Mouse (Mus musculus) left cerebral cortex, adult 8-10 months (tissue): ENCODE data around the gene Dis3l2. TPM values are rescaled to one million over a fixed set of nuclear protein-coding genes. Genes with fewer than 3 reads are reported as not detected.
A peak's percentile ranks its signal among the peaks of the same experiment; 100 is the strongest.

ENCODE experiments used
- DNase-seq, 2 experiments: peaks; one replicate each; pipeline ENCODE4 v3.0.0; 2022; ENCODE audit warnings: low spot score in 2 of 2
- total RNA-seq, 4 experiments: library from RNA; stranded (reverse); gene quantifications; 2 replicates each; pipeline ENCODE4 v1.2.4; 2022

Dis3l2 gene
- total RNA-seq, 4 experiments from 2014 or later, result 29.1 to 32.8 (median 31.0) TPM

- no peak for DNase-seq
These were observed 212.9 kb downstream of the Dis3l2 start for GRCm38 (mm10) chr1:86916355-86916984.

GRCm38 (mm10) chr1:86925776-86926175, 222.2 kb downstream of the Dis3l2 start:
- no peak for DNase-seq

- peak in 1 of 2 experiments; percentile 74 for DNase-seq
These were observed 228.2 kb downstream of the Dis3l2 start for GRCm38 (mm10) chr1:86931606-86932379.

- no peak for DNase-seq
These were observed 229.2 kb downstream of the Dis3l2 start for GRCm38 (mm10) chr1:86932810-86933209.

- no peak for DNase-seq
These were observed 230.0 kb downstream of the Dis3l2 start for GRCm38 (mm10) chr1:86933656-86934055.

GRCm38 (mm10) chr1:86951501-86952205, 248.0 kb downstream of the Dis3l2 start:
- no peak for DNase-seq

GRCm38 (mm10) chr1:86955801-86956200, 252.2 kb downstream of the Dis3l2 start:
- no peak for DNase-seq

GRCm38 (mm10) chr1:86968261-86968964, 264.8 kb downstream of the Dis3l2 start:
- DNase-seq, result no peak

GRCm38 (mm10) chr1:86969173-86969725, 265.6 kb downstream of the Dis3l2 start:
- DNase-seq, result no peak

GRCm38 (mm10) chr1:86972693-86973092, 269.1 kb downstream of the Dis3l2 start:
- DNase-seq, result no peak

GRCm38 (mm10) chr1:86977018-86977417, 273.4 kb downstream of the Dis3l2 start:
- DNase-seq, result no peak

GRCm38 (mm10) chr1:86986372-86986771, 282.8 kb downstream of the Dis3l2 start:
- no peak for DNase-seq

GRCm38 (mm10) chr1:86992849-86993248, 289.2 kb downstream of the Dis3l2 start:
- no peak for DNase-seq

- no peak for DNase-seq
These were observed 290.4 kb downstream of the Dis3l2 start for GRCm38 (mm10) chr1:86994023-86994422.

GRCm38 (mm10) chr1:86998051-86998450, 294.4 kb downstream of the Dis3l2 start:
- no peak for DNase-seq

GRCm38 (mm10) chr1:87001365-87001764, 297.8 kb downstream of the Dis3l2 start:
- no peak for DNase-seq

GRCm38 (mm10) chr1:87002545-87003168, 299.0 kb downstream of the Dis3l2 start:
- DNase-seq, result no peak

- DNase-seq, result no peak
These were observed 299.6 kb downstream of the Dis3l2 start for GRCm38 (mm10) chr1:87003169-87003552.

GRCm38 (mm10) chr1:87006425-87006824, 302.8 kb downstream of the Dis3l2 start:
- no peak for DNase-seq

GRCm38 (mm10) chr1:87008211-87008610, 304.6 kb downstream of the Dis3l2 start:
- no peak for DNase-seq

GRCm38 (mm10) chr1:87009156-87009555, 305.5 kb downstream of the Dis3l2 start:
- DNase-seq, result no peak
